In genomic region chr15:83180004-83180403, GRCm38 (mm10) we compare ENCODE assay signal across 21 mouse cellular contexts.
"Had no signal": no experiment of that assay in that cellular context is flagged by ENCODE, and none has a peak within 500 bp of the region (broad histone marks: within the 10 kb centered on the region; RNA-seq: fewer than 3 reads in every experiment).

No protein-coding gene starts in this region.

- H3K27ac ChIP-seq: liver, embryonic 15.5 days; lung, embryonic 15.5 days; macrophage; midbrain, embryonic 12.5 days; neural tube, embryonic 13.5 days; neural tube, embryonic 15.5 days had no signal

- H3K27me3 ChIP-seq: liver, embryonic 15.5 days; lung, embryonic 15.5 days; midbrain, embryonic 12.5 days; neural tube, embryonic 13.5 days; neural tube, embryonic 15.5 days had no signal

- DNase-seq: liver, postnatal 0 days; lung, adult 2 months; lung, postnatal 14 days; lung, postnatal 36 days; midbrain, embryonic 14.5 days; retina, postnatal 1 day; right cerebral cortex, adult 18-20 months; right cerebral cortex, postnatal 25 days; right cerebral cortex, postnatal 4 days; spleen, adult 18-20 months; thymus, adult 2 months; thymus, postnatal 25 days; thymus, postnatal 4 days had no signal

- H3K9me3 ChIP-seq: liver, embryonic 15.5 days; lung, embryonic 15.5 days; megakaryocyte, embryonic 14.5 days; midbrain, embryonic 12.5 days; neural tube, embryonic 13.5 days; neural tube, embryonic 15.5 days had no signal

- ATAC-seq: liver, postnatal 0 days; lung, postnatal 0 days had no signal

- H3K36me3 ChIP-seq: liver, embryonic 15.5 days; lung, embryonic 15.5 days; midbrain, embryonic 12.5 days; neural tube, embryonic 13.5 days; neural tube, embryonic 15.5 days had no signal

- H3K9ac ChIP-seq: liver, embryonic 15.5 days; liver, postnatal 0 days; lung, embryonic 15.5 days; midbrain, embryonic 12.5 days; neural tube, embryonic 13.5 days; neural tube, embryonic 15.5 days had no signal

- H3K4me3 ChIP-seq: liver, embryonic 15.5 days; lung, embryonic 15.5 days; megakaryocyte, embryonic 14.5 days; midbrain, embryonic 12.5 days; neural tube, embryonic 13.5 days; neural tube, embryonic 15.5 days had no signal

- H3K4me2 ChIP-seq: liver, embryonic 15.5 days; lung, embryonic 15.5 days; midbrain, embryonic 12.5 days; neural tube, embryonic 13.5 days; neural tube, embryonic 15.5 days had no signal

- H3K4me1 ChIP-seq: midbrain, embryonic 12.5 days; neural tube, embryonic 13.5 days; neural tube, embryonic 15.5 days had no signal
